Mouse (Mus musculus): ENCODE measurements around the gene Tmem184b. TPM values are rescaled to one million over a fixed set of nuclear protein-coding genes. Genes with fewer than 3 reads are reported as not detected.
A peak's percentile ranks its signal among the peaks of the same experiment; 100 is the strongest.

The Tmem184b gene
- polyA plus RNA-seq, 1 experiment from 2014 or later, result 56.6 TPM

- Histone ChIP-seq H3K4me1 (replicated peaks; ENCODE audit: control insufficient read depth, insufficient read depth, low read length) (0 out of 2 replicates have a peak, but pooled peaks cover under 1% of the 10 kb centered on the region), H3K4me2 (ENCODE audit: low read length) (no peak overlapping the region), H3K27ac (ENCODE audit: low read depth) (0 out of 2 replicates have a peak overlapping the region, but pooled peaks have one; percentile 16), H3K36me3 (ENCODE audit: control insufficient read depth, insufficient read depth, low read length) (peaks cover 69% of the 10 kb centered on the region), H3K27me3 (replicated peaks; ENCODE audit: control insufficient read depth, insufficient read depth, low read length) (no peaks in the 10 kb centered on the region), H3K9ac (ENCODE audit: low read length) (no peak overlapping the region), H3K4me3 (ENCODE audit: low read depth, low read length) (no peak overlapping the region), H3K9me3 (ENCODE audit: control insufficient read depth, low read length) (no peaks in the 10 kb centered on the region)
- no peak for ATAC-seq (replicated peaks; ENCODE audit: low FRiP score, low TSS enrichment, low read depth)
- DNase-seq (ENCODE audit: low spot score), result no peak
- WGBS, result 48% methylated on average over 3 of the region's 3 CpGs
Measured at GRCm38 (mm10) chr15:79374760-79375159, 28.6 kb downstream of the Tmem184b start.

DNA sequence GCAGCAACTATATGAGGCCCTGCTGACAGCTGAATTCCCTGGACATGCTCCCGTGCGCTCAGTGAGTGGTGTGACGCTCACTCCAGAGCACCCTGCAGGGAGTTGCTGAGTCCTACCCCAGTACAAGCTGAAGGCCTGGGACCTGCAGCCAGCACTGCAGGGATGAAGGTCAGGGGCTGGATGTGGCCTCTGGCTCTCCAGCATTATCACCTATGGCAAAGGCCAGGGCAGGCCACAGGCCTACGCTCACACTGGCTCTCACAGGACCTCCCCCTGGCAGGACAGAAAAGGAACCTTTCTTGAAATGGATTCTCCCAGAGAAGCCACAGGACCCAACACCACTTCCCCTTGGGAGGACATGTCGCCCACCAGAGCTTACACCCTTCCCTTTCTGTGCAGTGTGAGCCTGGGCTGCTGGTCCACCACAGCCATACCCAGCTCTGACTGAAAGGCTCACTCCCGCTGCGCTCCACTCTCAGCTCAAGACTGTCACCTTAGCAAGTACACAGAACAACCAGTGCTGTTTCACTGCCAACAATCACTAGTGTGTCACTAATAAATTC is 33.0 kb downstream of the Tmem184b start:
- H3K9ac ChIP-seq (ENCODE audit: low read length), result no peak overlapping the region
- H3K27ac ChIP-seq (ENCODE audit: low read depth), result peak overlapping the region; percentile 14; the same call in 1 of the 2 replicates
- H3K36me3 ChIP-seq (ENCODE audit: control insufficient read depth, insufficient read depth, low read length), result peaks cover 61% of the 10 kb centered on the region

DNA sequence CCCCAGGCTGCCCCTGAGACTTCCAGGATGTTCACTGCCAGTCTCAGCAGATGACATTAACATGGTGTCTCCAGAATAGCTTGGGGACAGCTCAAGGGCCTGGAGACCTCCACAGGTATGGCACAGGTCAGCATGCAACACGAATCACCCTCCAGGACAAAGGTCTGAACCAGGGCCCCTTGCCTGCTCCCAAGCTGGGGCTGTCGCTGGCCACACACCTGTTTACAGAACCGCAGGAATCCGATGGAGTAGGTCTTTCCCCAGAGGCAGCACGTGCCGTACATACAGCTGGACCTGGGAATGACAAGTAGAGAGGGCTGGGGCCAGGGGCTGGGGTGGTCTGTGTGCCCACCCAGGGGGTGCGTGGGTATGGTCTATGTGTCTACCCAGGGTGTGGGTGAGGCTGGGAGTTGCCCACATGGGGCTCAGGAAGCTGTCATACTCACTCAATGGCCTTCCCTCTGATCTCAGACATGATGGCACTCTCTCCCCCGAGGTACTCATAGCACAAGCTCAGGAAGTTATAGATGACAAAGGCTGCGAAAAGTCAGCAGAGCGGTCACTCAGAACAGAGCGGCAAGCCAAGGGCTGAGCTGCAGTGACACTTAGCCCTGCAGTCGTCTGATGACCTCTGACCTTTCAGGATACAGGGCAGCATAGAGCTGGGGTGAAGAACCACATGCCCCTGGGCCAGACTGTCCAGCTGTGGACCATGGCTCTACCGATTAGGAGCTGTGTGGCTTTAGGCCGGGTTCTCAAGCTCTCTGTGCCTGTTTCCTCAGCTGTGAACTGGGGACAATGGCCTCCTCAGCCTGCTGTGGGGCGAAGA is 33.7 kb downstream of the Tmem184b start:
- Histone ChIP-seq H3K36me3 (ENCODE audit: control insufficient read depth, insufficient read depth, low read length) (peaks cover 61% of the 10 kb centered on the region), H3K9ac (ENCODE audit: low read length) (no peak overlapping the region), H3K4me1 (replicated peaks; ENCODE audit: control insufficient read depth, insufficient read depth, low read length) (peaks cover 20% of the 10 kb centered on the region), H3K27me3 (replicated peaks; ENCODE audit: control insufficient read depth, insufficient read depth, low read length) (no peaks in the 10 kb centered on the region), H3K4me2 (ENCODE audit: low read length) (no peak overlapping the region), H3K4me3 (ENCODE audit: low read depth, low read length) (no peak overlapping the region), H3K27ac (ENCODE audit: low read depth) (peak overlapping the region; percentile 84; the same call in 1 of the 2 replicates), H3K9me3 (ENCODE audit: control insufficient read depth, low read length) (no peaks in the 10 kb centered on the region)
- 67% methylated on average over 15 of the region's 15 CpGs for WGBS
- DNase-seq (ENCODE audit: low spot score), result no peak
- no peak for ATAC-seq (replicated peaks; ENCODE audit: low FRiP score, low TSS enrichment, low read depth)

More for the DNA sequence above, 33.0 kb downstream of the Tmem184b start:
- Histone ChIP-seq H3K4me1 (replicated peaks; ENCODE audit: control insufficient read depth, insufficient read depth, low read length) (peaks cover 20% of the 10 kb centered on the region), H3K4me3 (ENCODE audit: low read depth, low read length) (no peak overlapping the region), H3K27me3 (replicated peaks; ENCODE audit: control insufficient read depth, insufficient read depth, low read length) (no peaks in the 10 kb centered on the region), H3K9me3 (ENCODE audit: control insufficient read depth, low read length) (no peaks in the 10 kb centered on the region), H3K4me2 (ENCODE audit: low read length) (no peak overlapping the region)
- 82% methylated on average over 7 of the region's 7 CpGs for WGBS
- no peak for DNase-seq (ENCODE audit: low spot score)
- ATAC-seq (replicated peaks; ENCODE audit: low FRiP score, low TSS enrichment, low read depth), result no peak

DNA sequence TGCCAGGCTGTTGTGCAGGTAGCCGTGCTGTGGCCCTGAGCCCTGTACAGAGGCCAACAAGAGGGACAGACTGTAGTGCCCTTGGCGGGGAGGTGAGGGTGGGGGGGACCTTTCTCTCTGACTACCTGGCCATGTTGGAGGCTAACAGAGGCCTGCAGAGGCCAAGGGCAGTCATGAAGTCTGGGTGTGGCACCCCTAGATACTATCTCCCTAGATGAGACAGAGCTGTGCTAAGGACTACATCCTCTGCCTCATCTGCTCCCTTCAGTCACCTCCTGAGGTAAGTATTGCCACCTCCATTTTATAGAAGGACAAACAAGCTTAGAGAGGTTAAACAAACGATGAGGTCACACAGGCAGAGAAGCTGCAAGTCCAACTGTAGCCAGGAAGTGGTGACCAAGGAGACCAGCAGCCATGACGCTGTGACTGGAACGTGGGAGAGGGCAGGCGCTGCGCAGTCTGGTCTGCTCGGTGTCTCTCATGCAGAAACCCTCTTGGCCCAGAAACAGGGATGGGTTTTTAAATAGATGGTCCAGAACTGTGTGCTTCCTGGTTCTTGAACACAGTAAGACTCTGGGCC is 34.4 kb downstream of the Tmem184b start:
- H3K36me3 ChIP-seq (ENCODE audit: control insufficient read depth, insufficient read depth, low read length), result peaks cover 58% of the 10 kb centered on the region
- ATAC-seq (replicated peaks; ENCODE audit: low FRiP score, low TSS enrichment, low read depth) (peak; percentile 26), DNase-seq (ENCODE audit: low spot score) (no peak)
- H3K27ac ChIP-seq (ENCODE audit: low read depth), result peak overlapping the region; percentile 84
- 60% methylated on average over 8 of the region's 8 CpGs for WGBS
- H3K4me3 ChIP-seq (ENCODE audit: low read depth, low read length), result no peak overlapping the region
- H3K4me2 ChIP-seq (ENCODE audit: low read length), result no peak overlapping the region
- no peaks in the 10 kb centered on the region for H3K27me3 ChIP-seq (replicated peaks; ENCODE audit: control insufficient read depth, insufficient read depth, low read length)
- H3K9ac ChIP-seq (ENCODE audit: low read length), result no peak overlapping the region
- peaks cover 20% of the 10 kb centered on the region for H3K4me1 ChIP-seq (replicated peaks; ENCODE audit: control insufficient read depth, insufficient read depth, low read length)
- no peaks in the 10 kb centered on the region for H3K9me3 ChIP-seq (ENCODE audit: control insufficient read depth, low read length)

- Histone ChIP-seq H3K9me3 (ENCODE audit: control insufficient read depth, low read length) (no peaks in the 10 kb centered on the region), H3K27ac (ENCODE audit: low read depth) (peak overlapping the region; percentile 84), H3K27me3 (replicated peaks; ENCODE audit: control insufficient read depth, insufficient read depth, low read length) (no peaks in the 10 kb centered on the region), H3K4me2 (ENCODE audit: low read length) (peak overlapping the region; percentile 23), H3K4me1 (replicated peaks; ENCODE audit: control insufficient read depth, insufficient read depth, low read length) (peaks cover 20% of the 10 kb centered on the region), H3K36me3 (ENCODE audit: control insufficient read depth, insufficient read depth, low read length) (peaks cover 59% of the 10 kb centered on the region), H3K9ac (ENCODE audit: low read length) (no peak overlapping the region), H3K4me3 (ENCODE audit: low read depth, low read length) (no peak overlapping the region)
- DNase-seq (ENCODE audit: low spot score) (peak; percentile 80), ATAC-seq (replicated peaks; ENCODE audit: low FRiP score, low TSS enrichment, low read depth) (peak; percentile 88)
- 18% methylated on average over 14 of the region's 14 CpGs for WGBS
Measured at GRCm38 (mm10) chr15:79368313-79368811, 35.0 kb downstream of the Tmem184b start.

GRCm38 (mm10) chr15:79366402-79366801 is 37.0 kb downstream of the Tmem184b start:
- peaks cover 62% of the 10 kb centered on the region for H3K36me3 ChIP-seq (ENCODE audit: control insufficient read depth, insufficient read depth, low read length)
- H3K9me3 ChIP-seq (ENCODE audit: control insufficient read depth, low read length), result no peaks in the 10 kb centered on the region
- 94% methylated on average over 5 of the region's 5 CpGs for WGBS
- DNase-seq (ENCODE audit: low spot score) (no peak), ATAC-seq (replicated peaks; ENCODE audit: low FRiP score, low TSS enrichment, low read depth) (no peak)
- no peak overlapping the region for H3K4me3 ChIP-seq (ENCODE audit: low read depth, low read length)
- peaks cover 22% of the 10 kb centered on the region for H3K4me1 ChIP-seq (replicated peaks; ENCODE audit: control insufficient read depth, insufficient read depth, low read length)
- H3K27me3 ChIP-seq (replicated peaks; ENCODE audit: control insufficient read depth, insufficient read depth, low read length), result no peaks in the 10 kb centered on the region
- H3K4me2 ChIP-seq (ENCODE audit: low read length), result no peak overlapping the region
- H3K9ac ChIP-seq (ENCODE audit: low read length), result no peak overlapping the region
- no peak overlapping the region for H3K27ac ChIP-seq (ENCODE audit: low read depth)

- DNase-seq (ENCODE audit: low spot score) (no peak), ATAC-seq (replicated peaks; ENCODE audit: low FRiP score, low TSS enrichment, low read depth) (no peak)
- Histone ChIP-seq H3K4me1 (replicated peaks; ENCODE audit: control insufficient read depth, insufficient read depth, low read length) (peaks cover 33% of the 10 kb centered on the region), H3K36me3 (ENCODE audit: control insufficient read depth, insufficient read depth, low read length) (peaks cover 65% of the 10 kb centered on the region), H3K9me3 (ENCODE audit: control insufficient read depth, low read length) (no peaks in the 10 kb centered on the region), H3K27ac (ENCODE audit: low read depth) (no peak overlapping the region), H3K4me2 (ENCODE audit: low read length) (no peak overlapping the region), H3K4me3 (ENCODE audit: low read depth, low read length) (no peak overlapping the region), H3K9ac (ENCODE audit: low read length) (no peak overlapping the region), H3K27me3 (replicated peaks; ENCODE audit: control insufficient read depth, insufficient read depth, low read length) (no peaks in the 10 kb centered on the region)
- WGBS, result 96% methylated on average over 12 of the region's 12 CpGs
Measured at GRCm38 (mm10) chr15:79365068-79365467, 38.3 kb downstream of the Tmem184b start.

GRCm38 (mm10) chr15:79364120-79364519 is 39.2 kb downstream of the Tmem184b start:
- no peak for DNase-seq (ENCODE audit: low spot score)
- 75% methylated on average over 6 of the region's 6 CpGs for WGBS
- ATAC-seq (replicated peaks; ENCODE audit: low FRiP score, low TSS enrichment, low read depth), result no peak
- Histone ChIP-seq H3K4me2 (ENCODE audit: low read length) (no peak overlapping the region), H3K27me3 (replicated peaks; ENCODE audit: control insufficient read depth, insufficient read depth, low read length) (no peaks in the 10 kb centered on the region), H3K36me3 (ENCODE audit: control insufficient read depth, insufficient read depth, low read length) (peaks cover 59% of the 10 kb centered on the region), H3K4me1 (replicated peaks; ENCODE audit: control insufficient read depth, insufficient read depth, low read length) (peaks cover 33% of the 10 kb centered on the region), H3K9ac (ENCODE audit: low read length) (no peak overlapping the region), H3K4me3 (ENCODE audit: low read depth, low read length) (no peak overlapping the region), H3K9me3 (ENCODE audit: control insufficient read depth, low read length) (no peaks in the 10 kb centered on the region), H3K27ac (ENCODE audit: low read depth) (no peak overlapping the region)

Data from intestine, embryonic 14.5 days (tissue).